In genomic region chrX:7922032-7922431, GRCm38 (mm10) we compare ENCODE assay signal across 9 mouse cellular contexts. TPM values are rescaled to one million over a fixed set of nuclear protein-coding genes. Genes with fewer than 3 reads are reported as not detected.
DNase-seq lines count a peak whose midpoint lies in the region; ATAC-seq and TF ChIP-seq lines count a peak whose summit lies in the region.
"Had no signal": no experiment of that assay in that cellular context is flagged by ENCODE, and none has a peak within 500 bp of the region (broad histone marks: within the 10 kb centered on the region; RNA-seq: fewer than 3 reads in every experiment).

No protein-coding gene starts in this region.

- TF ChIP-seq CTCF in heart, adult 2 months (IDR thresholded peaks at IDR 0.05): no peak
- no peak for TF ChIP-seq CTCF in E14TG2a.4 (conservative IDR thresholded peaks at IDR 0.05; ENCODE audit: low read length)

- peak overlapping the region; percentile 57 for H3K4me2 ChIP-seq in embryonic facial prominence, embryonic 13.5 days
- peak overlapping the region; percentile 37 for H3K4me2 ChIP-seq in limb, embryonic 14.5 days (replicated peaks; ENCODE audit: low read depth, low read length, severe bottlenecking)
- H3K4me2 ChIP-seq in stomach, embryonic 14.5 days (replicated peaks; ENCODE audit: low read depth, low read length): peak overlapping the region; percentile 21

- WGBS in heart, embryonic 10.5 days: 6% methylated on average over 45 of the region's 48 CpGs
- 10% methylated on average over 46 of the region's 48 CpGs for WGBS in heart, adult 2 months
- 25% methylated on average over 35 of the region's 48 CpGs for WGBS in embryonic facial prominence, embryonic 13.5 days
- WGBS in limb, embryonic 14.5 days: 21% methylated on average over 25 of the region's 48 CpGs
- WGBS in stomach, embryonic 14.5 days: 13% methylated on average over 40 of the region's 48 CpGs

- H3K9me3 ChIP-seq in heart, embryonic 10.5 days: no peaks in the 10 kb centered on the region
- no peaks in the 10 kb centered on the region for H3K9me3 ChIP-seq in E14TG2a.4 (ENCODE audit: low read length)
- H3K9me3 ChIP-seq in embryonic facial prominence, embryonic 13.5 days: no peaks in the 10 kb centered on the region
- H3K9me3 ChIP-seq in limb, embryonic 14.5 days (ENCODE audit: control insufficient read depth, low read length): no peaks in the 10 kb centered on the region
- H3K9me3 ChIP-seq in stomach, embryonic 14.5 days (ENCODE audit: control insufficient read depth, low read depth, low read length): no peaks in the 10 kb centered on the region

- H3K36me3 ChIP-seq in heart, embryonic 10.5 days: no peaks in the 10 kb centered on the region
- no peaks in the 10 kb centered on the region for H3K36me3 ChIP-seq in heart, adult 2 months (ENCODE audit: control insufficient read depth, insufficient read depth, low read length)
- peaks cover 20% of the 10 kb centered on the region for H3K36me3 ChIP-seq in E14TG2a.4 (ENCODE audit: insufficient read depth, low read length)
- H3K36me3 ChIP-seq in embryonic facial prominence, embryonic 13.5 days: no peaks in the 10 kb centered on the region
- no peaks in the 10 kb centered on the region for H3K36me3 ChIP-seq in limb, embryonic 14.5 days (ENCODE audit: control insufficient read depth, insufficient read depth, low read length)
- no peaks in the 10 kb centered on the region for H3K36me3 ChIP-seq in stomach, embryonic 14.5 days (ENCODE audit: control insufficient read depth, insufficient read depth, low read length)

- H3K27me3 ChIP-seq in heart, embryonic 10.5 days (ENCODE audit: insufficient read depth, poor library complexity, severe bottlenecking): peaks cover 83% of the 10 kb centered on the region
- peaks cover 11% of the 10 kb centered on the region for H3K27me3 ChIP-seq in heart, adult 2 months (ENCODE audit: control insufficient read depth, insufficient read depth, low read length)
- H3K27me3 ChIP-seq in E14TG2a.4 (ENCODE audit: insufficient read depth, low read length): peaks cover 11% of the 10 kb centered on the region; the same call in 1 of the 2 replicates
- peaks cover 83% of the 10 kb centered on the region for H3K27me3 ChIP-seq in embryonic facial prominence, embryonic 13.5 days
- H3K27me3 ChIP-seq in limb, embryonic 14.5 days (ENCODE audit: control insufficient read depth, insufficient read depth, low read length): peaks cover 31% of the 10 kb centered on the region
- H3K27me3 ChIP-seq in stomach, embryonic 14.5 days (ENCODE audit: control insufficient read depth, insufficient read depth, low read length): peaks cover 14% of the 10 kb centered on the region

- H3K4me1 ChIP-seq in heart, embryonic 10.5 days: peaks cover 10% of the 10 kb centered on the region; the same call in 1 of the 2 replicates
- no peaks in the 10 kb centered on the region for H3K4me1 ChIP-seq in heart, adult 2 months (ENCODE audit: control insufficient read depth, insufficient read depth, low read length)
- peaks cover 61% of the 10 kb centered on the region for H3K4me1 ChIP-seq in E14TG2a.4 (replicated peaks; ENCODE audit: low read depth, low read length)
- no peaks in the 10 kb centered on the region; the same call in 1 of the 2 replicates for H3K4me1 ChIP-seq in embryonic facial prominence, embryonic 13.5 days
- no peaks in the 10 kb centered on the region for H3K4me1 ChIP-seq in limb, embryonic 14.5 days (ENCODE audit: control insufficient read depth, insufficient read depth, low read length)
- H3K4me1 ChIP-seq in stomach, embryonic 14.5 days (ENCODE audit: control insufficient read depth, insufficient read depth, low read length): no peaks in the 10 kb centered on the region

- no peak overlapping the region for H3K9ac ChIP-seq in heart, adult 2 months (ENCODE audit: low read depth, low read length)
- no peak overlapping the region for H3K9ac ChIP-seq in embryonic facial prominence, embryonic 13.5 days
- no peak overlapping the region for H3K9ac ChIP-seq in limb, embryonic 14.5 days (ENCODE audit: low read depth, low read length, severe bottlenecking)
- no peak overlapping the region for H3K9ac ChIP-seq in stomach, embryonic 14.5 days (replicated peaks; ENCODE audit: low read depth, low read length)

- no peak for ATAC-seq in embryonic facial prominence, embryonic 13.5 days (ENCODE audit: insufficient number of reproducible peaks, insufficient read depth, low FRiP score, low TSS enrichment, low read depth)
- ATAC-seq in limb, embryonic 14.5 days (ENCODE audit: low FRiP score, low read depth): no peak
- ATAC-seq in stomach, embryonic 14.5 days (ENCODE audit: insufficient number of reproducible peaks, insufficient read depth, low FRiP score, low read depth): no peak

- intact Hi-C loops in heart, adult 2 months (cut with DNase I): no loop called here

- H3K4me3 ChIP-seq in heart, embryonic 10.5 days: peak overlapping the region; percentile 51
- H3K4me3 ChIP-seq in heart, adult 2 months: no peak overlapping the region
- peak overlapping the region; percentile 72 for H3K4me3 ChIP-seq in E14TG2a.4 (replicated peaks; ENCODE audit: low read length)
- peak overlapping the region; percentile 28 for H3K4me3 ChIP-seq in embryonic facial prominence, embryonic 13.5 days
- peak overlapping the region; percentile 21 for H3K4me3 ChIP-seq in limb, embryonic 14.5 days (replicated peaks; ENCODE audit: low read length)
- peak overlapping the region; percentile 18 for H3K4me3 ChIP-seq in stomach, embryonic 14.5 days (ENCODE audit: low read depth, low read length)

- H3K79me2 ChIP-seq in heart, adult 2 months (replicated peaks; ENCODE audit: control insufficient read depth, insufficient read depth, low read length): no peaks in the 10 kb centered on the region

- no peak for DNase-seq in heart, embryonic 10.5 days (ENCODE audit: low spot score)
- no peak for DNase-seq in heart, adult 2 months
- DNase-seq in limb, embryonic 14.5 days (ENCODE audit: low spot score): no peak
- DNase-seq in urinary bladder, postnatal 4 days (ENCODE audit: low spot score in 2 of 2): no peak
- DNase-seq in adrenal gland, adult 2 months: no peak

- H3K27ac ChIP-seq in heart, embryonic 10.5 days: no peak overlapping the region
- no peak overlapping the region for H3K27ac ChIP-seq in heart, adult 2 months
- no peak overlapping the region for H3K27ac ChIP-seq in embryonic facial prominence, embryonic 13.5 days
- no peak overlapping the region for H3K27ac ChIP-seq in limb, embryonic 14.5 days (replicated peaks; ENCODE audit: low read depth, low read length)
- H3K27ac ChIP-seq in stomach, embryonic 14.5 days (ENCODE audit: low read length): no peak overlapping the region

- no peak for TF ChIP-seq EP300 in heart, adult 2 months (IDR thresholded peaks at IDR 0.05; ENCODE audit: insufficient read depth, low read depth, low read length)

- no peak for TF ChIP-seq POLR2A in heart, adult 2 months (IDR thresholded peaks at IDR 0.05; ENCODE audit: insufficient read depth, low read depth, low read length)
- TF ChIP-seq POLR2A in limb, embryonic 14.5 days (IDR thresholded peaks at IDR 0.05; ENCODE audit: borderline replicate concordance, extremely low read depth, insufficient read depth, insufficient read length): no peak

RNA-seq across cellular contexts. Expression of gene Pcsk1n, which starts 2.4 kb away (rescaled TPM):
- polyA plus RNA-seq in heart, embryonic 10.5 days (2016; fragmentation: Nextera tagmentation; extraction: Ambion mirVana): 0.12 and 0.60 TPM in 2 replicates
- under 1 TPM in 1 of 2 experiments, not detected in 1; 0.16 TPM for total RNA-seq in heart, adult 2 months (2021)
- 0.18 and 0.25 TPM in 2 replicates for polyA plus RNA-seq in heart, adult 2 months (2012; rRNA removed)
- 2.0 and 3.1 TPM in 2 replicates for polyA plus RNA-seq in embryonic facial prominence, embryonic 13.5 days (2015; fragmentation: Nextera tagmentation; extraction: Ambion mirVana)
- 0.93 and 0.95 TPM in 2 replicates for polyA plus RNA-seq in limb, embryonic 14.5 days (2012; rRNA removed)
- polyA plus RNA-seq in limb, embryonic 14.5 days (2014; fragmentation: Nextera tagmentation; extraction: Ambion mirVana): 0.67 and 1.3 TPM in 2 replicates
- polyA plus RNA-seq in stomach, embryonic 14.5 days (2014; fragmentation: Nextera tagmentation; extraction: Ambion mirVana): 9.0 and 9.5 TPM in 2 replicates
- total RNA-seq in adrenal gland, adult 2 months (2021): 10 to 100 TPM; 34.7 to 59.2 TPM
- polyA plus RNA-seq in adrenal gland, adult 2 months (2012; rRNA removed): 223 and 268 TPM in 2 replicates
- total RNA-seq: MEL had no signal

RNA-seq across cellular contexts. Expression of gene Eras, which starts 6.4 kb away (rescaled TPM):
- not detected in 2 replicates for polyA plus RNA-seq in heart, embryonic 10.5 days (2016; fragmentation: Nextera tagmentation; extraction: Ambion mirVana)
- not detected for total RNA-seq in heart, adult 2 months (2021)
- not detected in 2 replicates for polyA plus RNA-seq in heart, adult 2 months (2012; rRNA removed)
- polyA plus RNA-seq in embryonic facial prominence, embryonic 13.5 days (2015; fragmentation: Nextera tagmentation; extraction: Ambion mirVana): not detected in 2 replicates
- polyA plus RNA-seq in limb, embryonic 14.5 days (2012; rRNA removed): 0.05 and 0.10 TPM in 2 replicates
- polyA plus RNA-seq in limb, embryonic 14.5 days (2014; fragmentation: Nextera tagmentation; extraction: Ambion mirVana): not detected in 2 replicates
- not detected in 2 replicates for polyA plus RNA-seq in stomach, embryonic 14.5 days (2014; fragmentation: Nextera tagmentation; extraction: Ambion mirVana)
- not detected for total RNA-seq in adrenal gland, adult 2 months (2021)
- not detected in 2 replicates for polyA plus RNA-seq in adrenal gland, adult 2 months (2012; rRNA removed)
- total RNA-seq: MEL had no signal

RNA-seq across cellular contexts. Expression of gene Gm10490, which starts 12.7 kb away (rescaled TPM):
- 0.45 TPM in 1 of 2 replicates, not detected in the other for polyA plus RNA-seq in heart, embryonic 10.5 days (2016; fragmentation: Nextera tagmentation; extraction: Ambion mirVana)
- total RNA-seq in heart, adult 2 months (2021): not detected
- polyA plus RNA-seq in heart, adult 2 months (2012; rRNA removed): not detected in 2 replicates
- polyA plus RNA-seq in embryonic facial prominence, embryonic 13.5 days (2015; fragmentation: Nextera tagmentation; extraction: Ambion mirVana): not detected in 2 replicates
- not detected in 2 replicates for polyA plus RNA-seq in limb, embryonic 14.5 days (2012; rRNA removed)
- polyA plus RNA-seq in limb, embryonic 14.5 days (2014; fragmentation: Nextera tagmentation; extraction: Ambion mirVana): not detected in 2 replicates
- polyA plus RNA-seq in stomach, embryonic 14.5 days (2014; fragmentation: Nextera tagmentation; extraction: Ambion mirVana): not detected in 2 replicates
- total RNA-seq in adrenal gland, adult 2 months (2021): not detected
- polyA plus RNA-seq in adrenal gland, adult 2 months (2012; rRNA removed): not detected in 2 replicates
- total RNA-seq: MEL had no signal

RNA-seq across cellular contexts. Expression of gene Gm10491, which starts 14.4 kb away (rescaled TPM):
- not detected in 2 replicates for polyA plus RNA-seq in heart, embryonic 10.5 days (2016; fragmentation: Nextera tagmentation; extraction: Ambion mirVana)
- total RNA-seq in heart, adult 2 months (2021): not detected
- not detected in 2 replicates for polyA plus RNA-seq in heart, adult 2 months (2012; rRNA removed)
- polyA plus RNA-seq in embryonic facial prominence, embryonic 13.5 days (2015; fragmentation: Nextera tagmentation; extraction: Ambion mirVana): not detected in 2 replicates
- polyA plus RNA-seq in limb, embryonic 14.5 days (2012; rRNA removed): not detected in 2 replicates
- polyA plus RNA-seq in limb, embryonic 14.5 days (2014; fragmentation: Nextera tagmentation; extraction: Ambion mirVana): not detected in 2 replicates
- not detected in 2 replicates for polyA plus RNA-seq in stomach, embryonic 14.5 days (2014; fragmentation: Nextera tagmentation; extraction: Ambion mirVana)
- not detected for total RNA-seq in adrenal gland, adult 2 months (2021)
- not detected in 2 replicates for polyA plus RNA-seq in adrenal gland, adult 2 months (2012; rRNA removed)
- total RNA-seq: MEL had no signal

RNA-seq across cellular contexts. Expression of gene Timm17b, which starts 22.9 kb away (rescaled TPM):
- polyA plus RNA-seq in heart, embryonic 10.5 days (2016; fragmentation: Nextera tagmentation; extraction: Ambion mirVana): 140 and 156 TPM in 2 replicates
- total RNA-seq in heart, adult 2 months (2021): 10 to 100 TPM; 43.4 to 45.0 TPM
- polyA plus RNA-seq in heart, adult 2 months (2012; rRNA removed): 40.2 and 45.1 TPM in 2 replicates
- 150 and 173 TPM in 2 replicates for polyA plus RNA-seq in embryonic facial prominence, embryonic 13.5 days (2015; fragmentation: Nextera tagmentation; extraction: Ambion mirVana)
- 50.1 and 57.8 TPM in 2 replicates for polyA plus RNA-seq in limb, embryonic 14.5 days (2012; rRNA removed)
- polyA plus RNA-seq in limb, embryonic 14.5 days (2014; fragmentation: Nextera tagmentation; extraction: Ambion mirVana): 187 and 196 TPM in 2 replicates
- polyA plus RNA-seq in stomach, embryonic 14.5 days (2014; fragmentation: Nextera tagmentation; extraction: Ambion mirVana): 159 and 172 TPM in 2 replicates
- 100 to 1,000 TPM; 102 to 113 TPM for total RNA-seq in adrenal gland, adult 2 months (2021)
- polyA plus RNA-seq in adrenal gland, adult 2 months (2012; rRNA removed): 79.3 and 93.5 TPM in 2 replicates

Comparison
In these comparisons a context has a peak if more than half of its experiments do, and no peak if none do; other contexts are left out.
1. RNA of gene Pcsk1n, which starts 2.4 kb away (polyA plus RNA-seq): 223 to 268 TPM in adrenal gland, adult 2 months; 9.0 to 9.5 TPM in stomach, embryonic 14.5 days, 2.0 to 3.1 TPM in embryonic facial prominence, embryonic 13.5 days, 0.67 to 1.3 TPM in limb, embryonic 14.5 days, 0.12 to 0.60 TPM in heart, embryonic 10.5 days and 0.18 to 0.25 TPM in heart, adult 2 months; every median in the first group is over 10 times any median in the second.
2. Peak in every context shown above with its lines, with median percentiles within 50 percentile points of each other: H3K4me2 ChIP-seq.